Mouse (Mus musculus) spleen, adult 2 months (tissue): ENCODE results near the gene Dus2.
"Not testable (repeated sequence)": the region's sequence is repeated elsewhere in the genome, so short reads cannot be mapped to it uniquely, and the experiment has no call there.

ENCODE experiments used
- CTCF ChIP-seq: fragments of 200-500 bp; IDR thresholded peaks from 2 replicates; pipeline ENCODE4 v1.5.1; 2011; ENCODE audit warnings: mild to moderate bottlenecking, inconsistent platforms; ENCODE audit not compliant: insufficient read depth, insufficient read length, insufficient replicate concordance; ENCODE audit errors: extremely low read depth
- POLR2A ChIP-seq: fragments of 200-500 bp; IDR thresholded peaks from 2 replicates; pipeline ENCODE4 v1.6.1; 2011; ENCODE audit warnings: low read depth, low read length, inconsistent platforms

DNA sequence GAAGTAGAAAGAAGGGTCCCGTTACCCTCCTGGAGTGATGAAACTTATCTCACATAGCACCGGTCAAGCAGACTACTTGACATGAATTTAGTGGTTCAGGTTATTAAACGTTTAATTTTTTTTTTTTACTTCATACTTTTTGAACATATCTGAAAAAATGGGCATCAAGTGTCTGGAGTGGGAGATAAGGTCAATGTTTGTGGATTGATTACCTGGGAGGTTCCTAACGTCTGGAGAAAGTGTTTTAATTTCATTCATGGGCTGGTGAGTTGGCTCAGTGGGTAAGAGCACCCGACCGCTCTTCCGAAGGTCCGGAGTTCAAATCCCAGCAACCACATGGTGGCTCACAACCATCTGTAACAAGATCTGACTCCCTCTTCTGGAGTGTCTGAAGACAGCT is 21.1 kb downstream of the Dus2 start:
- not testable (repeated sequence) for TF ChIP-seq CTCF, POLR2A
